Comparison of ENCODE assay signal across 16 mouse cellular contexts in the genomic region with DNA sequence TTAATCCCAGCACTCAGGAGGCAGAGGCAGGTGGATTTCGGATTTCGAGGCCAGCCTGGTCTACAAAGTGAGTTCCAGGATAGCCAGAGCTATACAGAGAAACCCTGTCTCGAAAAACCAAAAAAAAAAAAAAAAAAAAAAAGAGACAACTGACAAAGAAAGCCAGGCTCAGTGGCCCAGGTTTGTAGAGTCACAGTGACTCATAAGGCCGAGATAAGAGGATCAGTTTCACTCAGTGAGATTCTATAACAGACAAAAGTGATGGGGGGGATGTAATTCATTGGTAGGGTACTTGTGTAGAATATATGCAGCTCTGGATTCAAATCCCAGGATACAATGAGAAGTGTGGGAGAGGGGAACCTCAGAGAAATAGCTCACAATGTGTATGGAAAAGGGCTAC. TPM values are rescaled to one million over a fixed set of nuclear protein-coding genes. Genes with fewer than 3 reads are reported as not detected.
"Had no signal": no experiment of that assay in that cellular context is flagged by ENCODE, and none has a peak within 500 bp of the region (broad histone marks: within the 10 kb centered on the region; RNA-seq: fewer than 3 reads in every experiment).

No protein-coding gene starts in this region.

- H3K4me1 ChIP-seq: midbrain, embryonic 15.5 days; neural tube, embryonic 12.5 days; stomach, embryonic 15.5 days had no signal

- H3K4me3 ChIP-seq: megakaryocyte, embryonic 14.5 days; midbrain, embryonic 13.5 days; midbrain, embryonic 15.5 days; neural tube, embryonic 12.5 days; stomach, embryonic 15.5 days had no signal

- H3K36me3 ChIP-seq: midbrain, embryonic 13.5 days; midbrain, embryonic 15.5 days; neural tube, embryonic 12.5 days; stomach, embryonic 15.5 days had no signal

- ATAC-seq: midbrain, embryonic 13.5 days; midbrain, embryonic 15.5 days had no signal

- H3K9me3 ChIP-seq: megakaryocyte, embryonic 14.5 days; midbrain, embryonic 13.5 days; midbrain, embryonic 15.5 days; neural tube, embryonic 12.5 days; stomach, embryonic 15.5 days had no signal

- H3K27ac ChIP-seq: macrophage; midbrain, embryonic 13.5 days; midbrain, embryonic 15.5 days; neural tube, embryonic 12.5 days; stomach, embryonic 15.5 days; stomach, postnatal 0 days had no signal

- H3K27me3 ChIP-seq: midbrain, embryonic 13.5 days; midbrain, embryonic 15.5 days; neural tube, embryonic 12.5 days; stomach, embryonic 15.5 days had no signal

- H3K4me2 ChIP-seq: lung, embryonic 14.5 days; midbrain, embryonic 11.5 days; midbrain, embryonic 13.5 days; midbrain, embryonic 15.5 days; neural tube, embryonic 12.5 days; stomach, embryonic 15.5 days had no signal

- DNase-seq: lung, adult 18-20 months; lung, embryonic 14.5 days; lung, postnatal 10 days; right cerebral cortex, postnatal 14 days; thymus, adult 2 months; thymus, postnatal 25 days; thymus, postnatal 4 days had no signal

- H3K9ac ChIP-seq: lung, embryonic 14.5 days; midbrain, embryonic 13.5 days; midbrain, embryonic 15.5 days; neural tube, embryonic 12.5 days; stomach, embryonic 15.5 days had no signal

RNA-seq across cellular contexts. Expression of a gene that starts 24.6 kb away (rescaled TPM):
- total RNA-seq: monocyte, adult 5-6 weeks had no signal
